Mouse (Mus musculus): ENCODE results near the gene Phyhipl. TPM values are rescaled to one million over a fixed set of nuclear protein-coding genes. Genes with fewer than 3 reads are reported as not detected.

Phyhipl gene
- total and polyA plus RNA-seq, 3 experiments: not detected

GRCm38 (mm10) chr10:70514848-70515247, 140.9 kb downstream of the Phyhipl start:
- dilution Hi-C loops (cut with MboI; ENCODE audit: extremely low pct_ligation_motif_present, extremely low pct_unique_long_range_greater_than_20kb, low sequenced_read_pairs) (no loop called here), in situ Hi-C loops (cut with MboI; ENCODE audit: low pct_ligation_motif_present, low pct_unique_long_range_greater_than_20kb, low sequenced_read_pairs) (no loop called here)
- no peak overlapping the region for H3K27ac ChIP-seq (ENCODE audit: insufficient read depth, low read depth)
- peaks cover 55% of the 10 kb centered on the region for H3K9me3 ChIP-seq (replicated peaks; ENCODE audit: low read length)
- H3K36me3 ChIP-seq (replicated peaks in 1 of 2; ENCODE audit: control insufficient read depth in 1 of 2, insufficient read depth in 1 of 2, low read length in 1 of 2): no peaks in the 10 kb centered on the region
- no peaks in the 10 kb centered on the region for H3K79me2 ChIP-seq (replicated peaks; ENCODE audit: control insufficient read depth, extremely low read depth, insufficient read depth, poor library complexity, severe bottlenecking)
- H3K4me1 ChIP-seq (ENCODE audit: control insufficient read depth in 1 of 2, insufficient read depth in 2 of 2): no peaks in the 10 kb centered on the region
- no peaks in the 10 kb centered on the region for H3K27me3 ChIP-seq (replicated peaks)
- no peak for DNase-seq (ENCODE audit: extremely low read depth)
- no peak overlapping the region for H3K4me3 ChIP-seq (replicated peaks in 1 of 3; ENCODE audit: low read depth in 2 of 3, low read length in 2 of 3, poor library complexity in 1 of 3)
- H3K4me2 ChIP-seq (ENCODE audit: insufficient read depth, low read depth, poor library complexity, severe bottlenecking): no peak overlapping the region
- no peak for TF ChIP-seq MEF2A (IDR thresholded peaks at IDR 0.05; ENCODE audit: borderline replicate concordance, low read depth, low read length)
- TF ChIP-seq SMC3 (IDR thresholded peaks at IDR 0.05; ENCODE audit: low read depth, low read length): no peak
- TF ChIP-seq MAX (IDR thresholded peaks at IDR 0.05; ENCODE audit: low read length): no peak
- TF ChIP-seq TBP (conservative IDR thresholded peaks at IDR 0.05; ENCODE audit: low read depth, low read length): no peak
- TF ChIP-seq SIN3A (IDR thresholded peaks at IDR 0.05; ENCODE audit: low read length): no peak
- TF ChIP-seq IRF4 (IDR thresholded peaks at IDR 0.05; ENCODE audit: low read depth, low read length): no peak
- no peak overlapping the region for H3K9ac ChIP-seq (ENCODE audit: insufficient read depth, low read depth)

- Histone ChIP-seq H3K9me3 (replicated peaks; ENCODE audit: low read length) (peaks cover 43% of the 10 kb centered on the region), H3K27me3 (replicated peaks) (no peaks in the 10 kb centered on the region), H3K79me2 (replicated peaks; ENCODE audit: control insufficient read depth, extremely low read depth, insufficient read depth, poor library complexity, severe bottlenecking) (no peaks in the 10 kb centered on the region), H3K27ac (ENCODE audit: insufficient read depth, low read depth) (no peak overlapping the region), H3K4me1 (ENCODE audit: control insufficient read depth in 1 of 2, insufficient read depth in 2 of 2) (no peaks in the 10 kb centered on the region), H3K4me2 (ENCODE audit: insufficient read depth, low read depth, poor library complexity, severe bottlenecking) (no peak overlapping the region), H3K36me3 (replicated peaks in 1 of 2; ENCODE audit: control insufficient read depth in 1 of 2, insufficient read depth in 1 of 2, low read length in 1 of 2) (no peaks in the 10 kb centered on the region), H3K4me3 (replicated peaks in 1 of 3; ENCODE audit: low read depth in 2 of 3, low read length in 2 of 3, poor library complexity in 1 of 3) (no peak overlapping the region), H3K9ac (ENCODE audit: insufficient read depth, low read depth) (no peak overlapping the region)
- dilution Hi-C loops (cut with MboI; ENCODE audit: extremely low pct_ligation_motif_present, extremely low pct_unique_long_range_greater_than_20kb, low sequenced_read_pairs) (no loop called here), in situ Hi-C loops (cut with MboI; ENCODE audit: low pct_ligation_motif_present, low pct_unique_long_range_greater_than_20kb, low sequenced_read_pairs) (no loop called here)
- TF ChIP-seq ELF1 (IDR thresholded peaks at IDR 0.05; ENCODE audit: low read depth, low read length): no peak
- no peak for TF ChIP-seq ETS1 (conservative IDR thresholded peaks at IDR 0.05; ENCODE audit: low read depth, low read length)
- TF ChIP-seq USF1 (IDR thresholded peaks at IDR 0.05; ENCODE audit: low read depth, low read length): no peak
- TF ChIP-seq TBP (conservative IDR thresholded peaks at IDR 0.05; ENCODE audit: low read depth, low read length): no peak
- no peak for TF ChIP-seq SIN3A (IDR thresholded peaks at IDR 0.05; ENCODE audit: low read length)
- no peak for TF ChIP-seq MYC (IDR thresholded peaks at IDR 0.05; ENCODE audit: low read depth, low read length)
- no peak for TF ChIP-seq POLR2AphosphoS2 (IDR thresholded peaks at IDR 0.05; ENCODE audit: low read depth, low read length)
- no peak for TF ChIP-seq USF2 (conservative IDR thresholded peaks at IDR 0.05; ENCODE audit: low read depth, low read length)
- TF ChIP-seq MXI1 (IDR thresholded peaks at IDR 0.05; ENCODE audit: low read depth, low read length): no peak
- TF ChIP-seq CHD2 (IDR thresholded peaks at IDR 0.05; ENCODE audit: low read length): no peak
- no peak for TF ChIP-seq MAX (IDR thresholded peaks at IDR 0.05; ENCODE audit: low read length)
- TF ChIP-seq ZMIZ1 (IDR thresholded peaks at IDR 0.05; ENCODE audit: low read depth, low read length): no peak
- no peak for DNase-seq (ENCODE audit: extremely low read depth)
Observed at GRCm38 (mm10) chr10:70507880-70508279, 147.9 kb downstream of the Phyhipl start.

Other genes with a start within 250 kb of the Phyhipl start
- gene Fam13c, start 215.5 kb downstream of the Phyhipl start, total RNA-seq (2012; rRNA removed): not detected in 2 replicates
- gene Fam13c, start 215.5 kb downstream of the Phyhipl start, total RNA-seq (2014; rRNA removed): not detected in 2 replicates
- gene Fam13c, start 215.5 kb downstream of the Phyhipl start, polyA plus RNA-seq (2012; ENCODE audit: insufficient read length, low read depth): not detected in 2 replicates

Data from CH12.LX (cell line).